Mouse (Mus musculus) midbrain, embryonic 11.5 days (tissue): Measurements from ENCODE around the gene Mep1a. TPM values are rescaled to one million over a fixed set of nuclear protein-coding genes. Genes with fewer than 3 reads are reported as not detected.
"Not testable (repeated sequence)": the region's sequence is repeated elsewhere in the genome, so short reads cannot be mapped to it uniquely, and the experiment has no call there.

Experiments used
- ATAC-seq: fragments of 200-750 bp; cut with Nextera tagmentation; 2 replicates; pipeline ENCODE4 v1.8.0; 2017; ENCODE audit warnings: moderate TSS enrichment, moderate library complexity; ENCODE audit not compliant: low FRiP score
- DNase-seq: peaks from one replicate; pipeline ENCODE4 v3.0.0; 2015; ENCODE audit warnings: low spot score; ENCODE audit errors: missing footprints
- H3K27ac ChIP-seq: fragments of 300-500 bp; sonication (generic); 2 replicates; pipeline ENCODE4 v1.5.1; 2014; ENCODE audit warnings: low read depth, low read length
- H3K27me3 ChIP-seq: fragments of 300-500 bp; sonication (generic); 2 replicates; pipeline ENCODE4 v1.6.1; 2014; ENCODE audit warnings: mild to moderate bottlenecking, low read length, moderate library complexity, mixed read lengths; ENCODE audit not compliant: control insufficient read depth, insufficient read depth
- H3K36me3 ChIP-seq: fragments of 300-500 bp; sonication (generic); 2 replicates; pipeline ENCODE4 v1.6.1; 2014; ENCODE audit warnings: mild to moderate bottlenecking, low read length, moderate library complexity, mixed read lengths; ENCODE audit not compliant: control insufficient read depth, insufficient read depth
- H3K4me1 ChIP-seq: fragments of 300-500 bp; sonication (generic); 2 replicates; pipeline ENCODE4 v1.6.1; 2014; ENCODE audit warnings: low read length; ENCODE audit not compliant: control insufficient read depth, insufficient read depth
- H3K4me2 ChIP-seq: fragments of 300-500 bp; sonication (generic); 2 replicates; pipeline ENCODE4 v1.6.1; 2014; ENCODE audit warnings: mild to moderate bottlenecking, moderate library complexity
- H3K4me3 ChIP-seq: fragments of 300-500 bp; sonication (generic); 2 replicates; pipeline ENCODE4 v1.5.1; 2014; ENCODE audit warnings: low read depth, low read length
- H3K9ac ChIP-seq: fragments of 300-500 bp; sonication (generic); 2 replicates; pipeline ENCODE4 v1.6.1; 2014; ENCODE audit warnings: low read length
- H3K9me3 ChIP-seq: fragments of 300-500 bp; sonication (generic); 2 replicates; pipeline ENCODE4 v1.6.1; 2016; ENCODE audit warnings: low read length; ENCODE audit not compliant: control insufficient read depth
- WGBS: fragments of 180-500 bp; shearing (Covaris S2); extraction: QIAGEN DNeasy Blood & Tissue Kit; methylation state at CpG from one replicate; pipeline ENCODE4 v1.1.7; 2014; 5-methylcytosine and 5-hydroxymethylcytosine counted together
- polyA plus RNA-seq: library from polyadenylated mRNA; unstranded; fragments of >200 nt; fragmentation: Nextera tagmentation; extraction: Ambion mirVana; gene quantifications from 2 replicates; pipeline ENCODE4 v1.2.1, GENCODE M21; 2014

Mep1a gene
- polyA plus RNA-seq: 0.14 TPM in 1 of 2 replicates, not detected in the other

GRCm38 (mm10) chr17:43502592-43502991, at the start of gene Mep1a:
Gene Mep1a, minus strand, starts transcription at chr17:43502812.
- Histone ChIP-seq H3K4me1 (no peaks in the 10 kb centered on the region), H3K9ac (no peak within 1 kb of the TSS), H3K27ac (no peak within 1 kb of the TSS), H3K36me3 (no peaks in the 10 kb centered on the region), H3K9me3 (no peaks in the 10 kb centered on the region), H3K4me3 (no peak within 1 kb of the TSS), H3K4me2 (no peak within 1 kb of the TSS), H3K27me3 (no peaks in the 10 kb centered on the region)
- no peak for ATAC-seq
- 92% methylated on average over 9 of the region's 9 CpGs for WGBS
- peak; percentile 17 for DNase-seq

GRCm38 (mm10) chr17:43551122-43551630, 48.6 kb upstream of the Mep1a start:
- Histone ChIP-seq H3K9me3 (no peaks in the 10 kb centered on the region), H3K4me2 (no peak overlapping the region), H3K4me3 (no peak overlapping the region), H3K27ac (no peak overlapping the region), H3K36me3 (no peaks in the 10 kb centered on the region), H3K27me3 (no peaks in the 10 kb centered on the region), H3K4me1 (no peaks in the 10 kb centered on the region), H3K9ac (no peak overlapping the region)
- 20% methylated on average over 3 of the region's 3 CpGs for WGBS
- DNase-seq (peak; percentile 85), ATAC-seq (no peak)

GRCm38 (mm10) chr17:43544040-43544439, 41.4 kb upstream of the Mep1a start:
- WGBS: 90% methylated on average over 4 of the region's 4 CpGs
- DNase-seq: no peak
- Histone ChIP-seq H3K27ac (no peak overlapping the region), H3K27me3 (no peaks in the 10 kb centered on the region), H3K9ac (no peak overlapping the region), H3K4me1 (no peaks in the 10 kb centered on the region), H3K4me2 (no peak overlapping the region), H3K4me3 (no peak overlapping the region), H3K9me3 (no peaks in the 10 kb centered on the region), H3K36me3 (no peaks in the 10 kb centered on the region)
- no peak for ATAC-seq

GRCm38 (mm10) chr17:43543539-43543938, 40.9 kb upstream of the Mep1a start, which contains the start of gene Ankrd66:
Gene Ankrd66, minus strand, starts transcription at chr17:43543639.
- Histone ChIP-seq H3K4me3 (no peak within 1 kb of the TSS), H3K9ac (no peak within 1 kb of the TSS), H3K27ac (no peak within 1 kb of the TSS), H3K4me1 (no peaks in the 10 kb centered on the region), H3K36me3 (no peaks in the 10 kb centered on the region), H3K27me3 (no peaks in the 10 kb centered on the region), H3K9me3 (no peaks in the 10 kb centered on the region), H3K4me2 (no peak within 1 kb of the TSS)
- 86% methylated on average over 1 of the region's 1 CpGs for WGBS
- DNase-seq (no peak), ATAC-seq (no peak)

GRCm38 (mm10) chr17:43538767-43539166, 36.2 kb upstream of the Mep1a start:
- no peak for ATAC-seq
- WGBS: 90% methylated on average over 3 of the region's 3 CpGs

GRCm38 (mm10) chr17:43536841-43537240, 34.2 kb upstream of the Mep1a start:
- 96% methylated on average over 6 of the region's 6 CpGs for WGBS
- H3K36me3 ChIP-seq, H3K4me3 ChIP-seq, H3K4me2 ChIP-seq, H3K9me3 ChIP-seq, H3K27ac ChIP-seq, H3K27me3 ChIP-seq, DNase-seq, H3K9ac ChIP-seq, ATAC-seq, H3K4me1 ChIP-seq: not testable (repeated sequence)

More at GRCm38 (mm10) chr17:43538767-43539166, 36.2 kb upstream of the Mep1a start:
- no peak overlapping the region for H3K4me2 ChIP-seq
- no peak overlapping the region for H3K9ac ChIP-seq
- H3K4me3 ChIP-seq: no peak overlapping the region
- no peak overlapping the region for H3K27ac ChIP-seq
- no peaks in the 10 kb centered on the region for H3K36me3 ChIP-seq
- peaks cover 5% of the 10 kb centered on the region for H3K4me1 ChIP-seq
- H3K9me3 ChIP-seq: no peaks in the 10 kb centered on the region
- DNase-seq: peak; percentile 8
- H3K27me3 ChIP-seq: no peaks in the 10 kb centered on the region

GRCm38 (mm10) chr17:43534362-43535222, 32.0 kb upstream of the Mep1a start:
- DNase-seq (peak; percentile 94), ATAC-seq (peak; percentile 91)
- Histone ChIP-seq H3K4me2 (peak overlapping the region; percentile 32), H3K9me3 (no peaks in the 10 kb centered on the region), H3K4me1 (peaks cover 5% of the 10 kb centered on the region), H3K9ac (no peak overlapping the region), H3K27ac (no peak overlapping the region), H3K4me3 (no peak overlapping the region), H3K36me3 (no peaks in the 10 kb centered on the region), H3K27me3 (no peaks in the 10 kb centered on the region)
- WGBS: 8% methylated on average over 23 of the region's 23 CpGs

GRCm38 (mm10) chr17:43531192-43531591, 28.6 kb upstream of the Mep1a start:
- no peak for ATAC-seq
- WGBS: 90% methylated on average over 4 of the region's 4 CpGs
- Histone ChIP-seq H3K4me2 (no peak overlapping the region), H3K4me3 (no peak overlapping the region), H3K9ac (no peak overlapping the region), H3K27ac (no peak overlapping the region), H3K4me1 (peaks cover 5% of the 10 kb centered on the region), H3K36me3 (no peaks in the 10 kb centered on the region), H3K9me3 (no peaks in the 10 kb centered on the region), H3K27me3 (no peaks in the 10 kb centered on the region)
- DNase-seq: peak; percentile 8

GRCm38 (mm10) chr17:43530507-43530906, 27.9 kb upstream of the Mep1a start:
- no peaks in the 10 kb centered on the region for H3K27me3 ChIP-seq
- no peaks in the 10 kb centered on the region for H3K9me3 ChIP-seq
- H3K36me3 ChIP-seq: no peaks in the 10 kb centered on the region
- H3K4me1 ChIP-seq: peaks cover 5% of the 10 kb centered on the region
- H3K9ac ChIP-seq: no peak overlapping the region
- DNase-seq (peak; percentile 17), ATAC-seq (no peak)
- WGBS: 85% methylated on average over 2 of the region's 2 CpGs
- H3K4me2 ChIP-seq: no peak overlapping the region
- no peak overlapping the region for H3K4me3 ChIP-seq
- no peak overlapping the region for H3K27ac ChIP-seq
